Mouse (Mus musculus) hindbrain, postnatal 0 days (tissue): ENCODE data around the gene Plekhf1. TPM values are rescaled to one million over a fixed set of nuclear protein-coding genes. Genes with fewer than 3 reads are reported as not detected.

Experiments used
- ATAC-seq: fragments of 200-750 bp; cut with Nextera tagmentation; 2 replicates; pipeline ENCODE4 v1.8.0; 2017; ENCODE audit warnings: mild to moderate bottlenecking, moderate TSS enrichment, moderate library complexity
- DNase-seq: peaks from one replicate; pipeline ENCODE4 v3.0.0-alpha.2; 2015; ENCODE audit warnings: low spot score
- H3K27ac ChIP-seq: fragments of 300-500 bp; sonication (generic); 2 replicates; pipeline ENCODE4 v1.5.1; 2014; ENCODE audit warnings: mild to moderate bottlenecking
- H3K27me3 ChIP-seq: fragments of 300-500 bp; sonication (generic); 2 replicates; pipeline ENCODE4 v1.6.1; 2014; ENCODE audit warnings: low read length, mixed read lengths; ENCODE audit not compliant: insufficient read depth
- H3K36me3 ChIP-seq: fragments of 300-500 bp; sonication (generic); 2 replicates; pipeline ENCODE4 v1.6.1; 2014; ENCODE audit warnings: low read length, mixed read lengths; ENCODE audit not compliant: insufficient read depth
- H3K4me1 ChIP-seq: fragments of 300-500 bp; sonication (generic); 2 replicates; pipeline ENCODE4 v1.6.1; 2014; ENCODE audit warnings: antibody characterized with exemption, low read length, mixed read lengths; ENCODE audit not compliant: insufficient read depth
- H3K4me2 ChIP-seq: fragments of 300-500 bp; sonication (generic); 2 replicates; pipeline ENCODE4 v1.6.1; 2014; ENCODE audit warnings: low read depth, mild to moderate bottlenecking, low read length, moderate library complexity, mixed read lengths
- H3K4me3 ChIP-seq: fragments of 300-500 bp; sonication (generic); 2 replicates; pipeline ENCODE4 v1.5.1; 2014; ENCODE audit warnings: low read length
- H3K9ac ChIP-seq: fragments of 300-500 bp; sonication (generic); replicated peaks from 2 replicates; pipeline ENCODE4 v1.6.1; 2014; ENCODE audit warnings: mild to moderate bottlenecking, low read length, moderate library complexity, mixed read lengths
- H3K9me3 ChIP-seq: fragments of 300-500 bp; sonication (generic); 2 replicates; pipeline ENCODE4 v1.6.1; 2016; ENCODE audit warnings: low read length, mixed read lengths
- CTCF ChIP-seq: IDR thresholded peaks from 2 replicates; pipeline ENCODE4 v1.5.1; 2016; ENCODE audit warnings: antibody characterized with exemption, control low read depth, low read depth
- WGBS: fragments of 180-500 bp; shearing (Covaris S2); extraction: QIAGEN DNeasy Blood & Tissue Kit; methylation state at CpG from one replicate; pipeline ENCODE4 v1.1.7; 2014; 5-methylcytosine and 5-hydroxymethylcytosine counted together
- polyA plus RNA-seq: library from polyadenylated mRNA; unstranded; fragments of >200 nt; fragmentation: Nextera tagmentation; extraction: Ambion mirVana; gene quantifications from 2 replicates; pipeline ENCODE4 v1.2.1, GENCODE M21; 2015
- total RNA-seq: library from RNA; depleted of rRNA; stranded (reverse); fragments of >200 nt; gene quantifications from 2 replicates; pipeline ENCODE4 v1.2.3, GENCODE M21; 2014

Gene Plekhf1
- total and polyA plus RNA-seq, 2 experiments from 2014 or later: 0.84 to 2.0 TPM

- Histone ChIP-seq H3K36me3 (no peaks in the 10 kb centered on the region), H3K9me3 (no peaks in the 10 kb centered on the region), H3K9ac (no peak overlapping the region), H3K4me3 (no peak overlapping the region), H3K4me1 (peaks cover 11% of the 10 kb centered on the region), H3K27me3 (no peaks in the 10 kb centered on the region), H3K4me2 (no peak overlapping the region), H3K27ac (no peak overlapping the region)
- no peak for TF ChIP-seq CTCF
- no peak for ATAC-seq
- 87% methylated on average over 8 of the region's 8 CpGs for WGBS
- DNase-seq: no peak
Observed at GRCm38 (mm10) chr7:38188281-38189075, 39.3 kb downstream of the Plekhf1 start.

GRCm38 (mm10) chr7:38187796-38188195 is 40.0 kb downstream of the Plekhf1 start:
- whole genome bisulfite sequencing: 81% methylated on average over 4 of the region's 4 CpGs
- TF ChIP-seq CTCF: no peak
- ATAC-seq (no peak), DNase-seq (no peak)
- no peak overlapping the region for H3K4me3 ChIP-seq
- no peaks in the 10 kb centered on the region for H3K36me3 ChIP-seq
- no peaks in the 10 kb centered on the region for H3K9me3 ChIP-seq
- no peaks in the 10 kb centered on the region for H3K27me3 ChIP-seq
- H3K4me1 ChIP-seq: peaks cover 17% of the 10 kb centered on the region
- H3K9ac ChIP-seq: no peak overlapping the region
- no peak overlapping the region for H3K27ac ChIP-seq
- H3K4me2 ChIP-seq: no peak overlapping the region

- Histone ChIP-seq H3K9me3 (no peaks in the 10 kb centered on the region), H3K36me3 (no peaks in the 10 kb centered on the region), H3K9ac (no peak overlapping the region), H3K27ac (no peak overlapping the region), H3K4me2 (no peak overlapping the region), H3K4me3 (no peak overlapping the region), H3K4me1 (peaks cover 19% of the 10 kb centered on the region), H3K27me3 (no peaks in the 10 kb centered on the region)
- WGBS: 82% methylated on average over 4 of the region's 4 CpGs
- DNase-seq (no peak), ATAC-seq (no peak)
- no peak for TF ChIP-seq CTCF
Observed at GRCm38 (mm10) chr7:38186861-38187260, 41.0 kb downstream of the Plekhf1 start.

GRCm38 (mm10) chr7:38184786-38185185 is 43.0 kb downstream of the Plekhf1 start:
- Histone ChIP-seq H3K9ac (no peak overlapping the region), H3K27ac (no peak overlapping the region), H3K9me3 (no peaks in the 10 kb centered on the region), H3K4me3 (no peak overlapping the region), H3K4me1 (peaks cover 19% of the 10 kb centered on the region), H3K36me3 (no peaks in the 10 kb centered on the region), H3K4me2 (peak overlapping the region; percentile 82; the same call in 1 of the 2 replicates), H3K27me3 (no peaks in the 10 kb centered on the region)
- TF ChIP-seq CTCF: no peak
- no peak for ATAC-seq
- DNase-seq: no peak
- WGBS: 87% methylated on average over 6 of the region's 6 CpGs

GRCm38 (mm10) chr7:38184418-38184745 is 43.4 kb downstream of the Plekhf1 start:
- peak overlapping the region; percentile 82 for H3K4me2 ChIP-seq
- H3K4me3 ChIP-seq: peak overlapping the region; percentile 61
- H3K27ac ChIP-seq: peak overlapping the region; percentile 88; the same call in 1 of the 2 replicates
- TF ChIP-seq CTCF: no peak
- no peaks in the 10 kb centered on the region for H3K36me3 ChIP-seq
- no peaks in the 10 kb centered on the region for H3K9me3 ChIP-seq
- H3K4me1 ChIP-seq: peaks cover 19% of the 10 kb centered on the region
- H3K27me3 ChIP-seq: no peaks in the 10 kb centered on the region
- ATAC-seq: no peak
- peak overlapping the region; percentile 77; the same call in 1 of the 2 replicates for H3K9ac ChIP-seq
- WGBS: 64% methylated on average over 1 of the region's 1 CpGs
- DNase-seq: no peak

- Histone ChIP-seq H3K36me3 (no peaks in the 10 kb centered on the region), H3K4me3 (peak overlapping the region; percentile 61), H3K4me2 (peak overlapping the region; percentile 82), H3K9me3 (no peaks in the 10 kb centered on the region), H3K9ac (peak overlapping the region; percentile 77), H3K4me1 (peaks cover 19% of the 10 kb centered on the region), H3K27ac (peak overlapping the region; percentile 88), H3K27me3 (no peaks in the 10 kb centered on the region)
- 6% methylated on average over 36 of the region's 36 CpGs for WGBS
- ATAC-seq (peak; percentile 92), DNase-seq (peak; percentile 92)
- no peak for TF ChIP-seq CTCF
Observed at GRCm38 (mm10) chr7:38183709-38184417, 44.0 kb downstream of the Plekhf1 start.
